Mouse (Mus musculus) adrenal gland, postnatal 4 days (tissue): ENCODE measurements around the gene Mid1. TPM values are rescaled to one million over a fixed set of nuclear protein-coding genes. Genes with fewer than 3 reads are reported as not detected.
"Not testable (repeated sequence)": the region's sequence is repeated elsewhere in the genome, so short reads cannot be mapped to it uniquely, and the experiment has no call there.

Experiments
- DNase-seq, 2 experiments: peaks; one replicate each; pipeline ENCODE4 v3.0.0; 2021 to 2022; ENCODE audit warnings: low spot score in 2 of 2, mixed read lengths in 2 of 2
- total RNA-seq, 2 experiments: library from RNA; stranded (reverse); gene quantifications; 2 replicates each; pipeline ENCODE4 v1.2.3; 2021

Mid1 gene
- total RNA-seq, 2 experiments from 2014 or later = 22.7 to 35.3 TPM

DNA sequence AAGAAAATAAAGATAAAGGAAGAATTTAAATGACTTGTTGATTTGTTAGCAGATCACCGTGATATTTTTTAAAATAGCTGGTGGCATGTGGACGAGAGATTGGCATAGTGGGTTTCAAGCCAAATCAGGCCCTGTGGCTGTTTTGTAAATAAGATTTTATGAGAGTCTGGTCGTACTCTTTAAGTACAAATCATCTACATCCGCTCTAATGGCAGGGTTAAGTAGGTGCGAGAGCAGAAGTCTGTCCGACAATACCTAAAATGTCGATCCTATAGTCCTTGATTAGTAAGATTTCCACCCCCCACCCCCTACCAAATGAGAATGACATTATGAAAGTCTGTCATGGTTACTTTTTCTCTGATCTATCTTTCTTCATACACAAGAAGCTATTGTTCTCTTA is 299.3 kb downstream of the Mid1 start:
- not testable (repeated sequence) for DNase-seq

GRCm38 (mm10) chrX:169984853-169985252 is 299.9 kb downstream of the Mid1 start:
- peak in 1 of 2 experiments; percentile 40 for DNase-seq

DNA sequence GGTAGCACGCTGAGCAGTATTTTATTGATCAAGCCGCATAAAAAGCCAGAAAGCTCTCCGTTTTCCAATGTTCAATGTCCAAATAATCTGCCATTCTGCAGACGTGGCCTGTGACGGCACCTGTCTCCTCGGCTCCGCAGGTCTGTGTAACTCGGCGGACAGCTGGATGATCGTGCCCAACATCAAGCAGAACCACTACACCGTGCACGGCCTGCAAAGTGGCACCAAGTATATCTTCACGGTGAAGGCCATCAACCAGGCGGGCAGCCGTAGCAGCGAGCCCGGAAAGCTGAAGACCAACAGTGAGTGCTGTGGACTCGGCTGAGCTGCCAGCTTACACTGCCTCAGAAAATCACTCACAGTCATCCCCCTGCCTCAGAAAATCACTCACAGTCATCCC is 300.8 kb downstream of the Mid1 start:
- DNase-seq = peak in 1 of 2 experiments; percentile 60

DNA sequence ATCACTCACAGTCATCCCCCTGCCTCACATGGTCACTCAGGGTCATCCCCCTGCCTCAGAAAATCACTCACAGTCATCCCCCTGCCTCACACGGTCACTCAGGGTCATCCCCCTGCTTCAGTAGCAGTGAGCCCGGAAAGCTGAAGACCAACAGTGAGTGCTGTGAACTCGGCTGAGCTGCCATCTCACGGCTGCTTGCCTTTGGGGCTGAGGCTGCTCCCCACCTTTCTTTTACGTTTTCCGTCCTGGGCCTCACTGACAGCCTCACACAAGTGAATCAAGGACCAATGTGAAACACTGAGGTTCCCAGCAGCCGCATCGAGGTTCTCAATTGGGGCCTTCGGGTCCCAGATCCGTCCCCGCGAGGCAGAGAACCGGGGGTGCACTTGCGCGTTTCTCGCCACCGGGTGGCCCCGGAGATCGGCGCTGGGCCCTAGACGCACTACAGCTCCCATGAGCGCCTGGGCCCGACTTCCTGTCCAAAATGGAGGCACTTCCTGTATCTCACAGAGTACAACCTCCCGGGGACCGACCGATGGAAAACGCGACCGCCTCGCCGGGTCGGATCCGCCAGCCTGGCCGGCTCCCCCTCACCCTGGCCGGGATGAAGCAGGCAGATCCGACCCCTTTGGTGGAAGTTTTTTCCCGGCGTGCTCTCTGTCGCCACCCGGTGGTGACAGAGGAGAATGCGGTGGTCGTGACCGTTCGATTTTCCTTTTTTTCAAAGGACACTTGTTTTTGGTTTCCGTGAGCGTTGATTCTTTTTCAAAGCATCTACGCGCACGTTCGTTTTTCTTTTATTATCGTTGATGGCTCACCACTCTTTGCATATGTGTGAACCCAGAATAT is 301.7 kb downstream of the Mid1 start:
- peak in 1 of 2 experiments; percentile 87 for DNase-seq

- peak in 1 of 2 experiments; percentile 77 for DNase-seq
Observed at GRCm38 (mm10) chrX:169987368-169987837, 302.4 kb downstream of the Mid1 start.

- peak; percentile 46 to 63 for DNase-seq
Observed at GRCm38 (mm10) chrX:169988571-169989218, 303.7 kb downstream of the Mid1 start.

DNA sequence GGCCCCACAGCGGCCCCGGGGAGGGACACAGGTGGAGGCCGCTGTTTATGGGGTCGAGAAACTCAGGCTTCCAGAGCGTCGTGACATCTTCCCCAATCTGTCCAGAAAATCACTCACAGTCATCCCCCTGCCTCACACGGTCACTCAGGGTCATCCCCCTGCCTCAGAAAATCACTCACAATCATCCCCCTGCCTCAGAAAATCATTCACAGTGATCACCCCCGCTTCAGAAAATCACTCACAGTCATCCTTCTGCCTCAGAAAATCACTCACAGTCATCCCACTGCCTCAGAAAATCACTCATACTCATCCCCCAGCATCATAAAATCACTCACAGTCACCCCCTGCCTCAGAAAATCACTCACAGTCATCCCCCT is 304.2 kb downstream of the Mid1 start:
- DNase-seq = not testable (repeated sequence)

DNA sequence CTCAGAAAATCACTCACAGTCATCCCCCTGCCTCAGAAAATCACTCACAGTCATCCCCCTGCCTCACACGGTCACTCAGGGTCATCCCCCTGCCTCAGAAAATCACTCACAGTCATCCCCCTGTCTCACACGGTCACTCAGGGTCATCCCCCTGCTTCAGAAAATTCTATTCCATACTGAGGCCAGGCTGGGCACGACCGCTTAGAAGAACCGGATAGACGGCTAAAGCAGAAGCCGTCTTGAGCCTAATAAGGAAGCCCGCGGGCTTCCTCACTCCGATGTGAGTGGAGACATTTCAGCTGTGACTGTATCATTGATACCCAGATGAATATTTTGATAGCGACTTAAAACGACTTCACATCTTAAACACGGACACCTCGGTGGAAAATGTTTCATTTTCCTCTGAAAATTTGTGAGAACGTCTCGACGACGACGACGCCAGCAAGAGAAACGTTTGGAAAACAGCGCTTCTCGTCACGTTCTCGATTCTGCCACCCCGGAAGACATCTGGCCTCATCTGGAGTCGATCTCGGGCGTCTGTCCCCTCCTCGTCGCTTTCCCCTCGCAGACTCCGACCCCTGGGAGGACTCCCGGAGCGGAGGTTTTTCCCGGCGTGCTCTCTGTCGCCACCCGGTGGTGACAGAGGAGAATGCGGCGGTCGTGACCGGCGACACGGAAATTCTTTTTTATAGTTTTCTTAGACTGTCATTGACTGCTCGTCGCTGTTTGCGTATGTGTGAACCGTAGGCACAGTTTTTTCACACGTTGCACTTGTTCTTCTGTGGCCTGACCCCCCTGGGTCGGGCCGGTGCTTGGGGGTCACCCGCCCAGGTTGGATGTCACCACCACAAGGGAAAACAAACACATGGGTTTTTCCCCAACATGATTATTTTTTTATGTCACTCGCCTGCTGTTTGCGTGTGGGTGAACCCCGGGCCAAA is 305.0 kb downstream of the Mid1 start:
- peak in 1 of 2 experiments; percentile 84 for DNase-seq

GRCm38 (mm10) chrX:169991128-169991873 is 306.3 kb downstream of the Mid1 start:
- DNase-seq = peak; percentile 99 to 100

GRCm38 (mm10) chrX:169992086-169992930 is 307.3 kb downstream of the Mid1 start:
- DNase-seq = peak in 1 of 2 experiments; percentile 42

DNA sequence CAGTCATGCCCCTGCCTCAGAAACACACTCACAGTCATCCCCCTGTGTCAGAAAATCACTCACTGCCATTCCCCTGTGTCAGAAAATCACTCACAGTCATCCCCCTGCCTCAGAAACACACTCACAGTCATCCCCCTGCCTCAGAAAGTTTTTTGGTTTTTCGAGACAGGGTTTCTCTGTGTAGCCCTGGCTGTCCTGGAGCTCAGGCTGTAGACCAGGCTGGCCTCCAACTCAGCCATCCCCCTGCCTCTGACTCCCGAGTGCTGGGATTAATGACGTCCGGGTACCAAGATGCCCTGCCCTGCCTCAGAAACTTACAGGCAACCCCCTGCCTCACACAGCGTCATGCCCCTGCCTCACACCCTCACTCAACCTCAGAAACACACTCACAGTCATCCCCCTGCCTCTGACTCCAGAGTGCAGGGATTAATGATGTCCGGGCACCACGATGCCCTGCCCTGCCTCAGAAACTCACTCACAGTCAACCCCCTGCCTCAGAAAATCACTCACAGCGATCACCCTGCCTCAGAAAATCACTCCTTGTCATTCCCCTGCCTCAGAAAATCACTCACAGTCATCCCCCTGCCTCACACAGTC is 308.1 kb downstream of the Mid1 start:
- DNase-seq = not testable (repeated sequence)

- peak in 1 of 2 experiments; percentile 84 for DNase-seq
Observed at GRCm38 (mm10) chrX:169994011-169994865, 309.2 kb downstream of the Mid1 start.

GRCm38 (mm10) chrX:169994866-169995711 is 310.1 kb downstream of the Mid1 start:
- not testable (repeated sequence) for DNase-seq

- DNase-seq = peak in 1 of 2 experiments; percentile 42
Observed at GRCm38 (mm10) chrX:169995909-169996521, 311.0 kb downstream of the Mid1 start.

DNA sequence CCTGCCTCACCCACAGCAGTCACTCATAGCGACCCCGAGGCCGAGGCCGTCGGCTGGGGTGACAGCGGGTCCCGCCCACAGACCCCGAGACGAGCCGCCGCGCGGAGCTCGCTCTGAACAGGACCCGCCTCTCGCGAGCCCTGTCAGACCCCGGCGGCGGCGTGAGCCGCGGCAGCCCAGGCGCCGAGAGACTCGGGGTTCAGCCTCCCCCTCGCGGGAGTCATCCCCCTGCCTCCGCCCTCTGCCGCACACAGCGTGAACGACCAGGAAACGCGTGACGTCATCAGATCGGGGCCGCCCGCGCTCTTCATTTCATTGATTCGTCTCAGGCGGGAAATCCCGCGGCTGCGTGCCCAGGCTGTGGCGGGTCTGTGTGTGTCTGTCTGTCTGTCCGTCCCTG is 311.9 kb downstream of the Mid1 start:
- DNase-seq = peak in 1 of 2 experiments; percentile 89

- DNase-seq = peak in 1 of 2 experiments; percentile 93
Observed at GRCm38 (mm10) chrX:169997456-169997853, 312.5 kb downstream of the Mid1 start.
